Mouse (Mus musculus) small intestine, adult 2 months (tissue): Measurements from ENCODE around the gene Angptl6.

Experiments used
- CTCF ChIP-seq: fragments of 200-500 bp; IDR thresholded peaks from 2 replicates; pipeline ENCODE4 v1.5.1; 2012; ENCODE audit warnings: low read depth, mild to moderate bottlenecking, control low read depth, inconsistent platforms, low read length, moderate library complexity, mixed read lengths; ENCODE audit not compliant: insufficient replicate concordance, insufficient read length; ENCODE audit errors: extremely low read depth
- POLR2A ChIP-seq: fragments of 200-500 bp; IDR thresholded peaks from 2 replicates; pipeline ENCODE4 v1.6.1; 2012; ENCODE audit warnings: low read depth, mild to moderate bottlenecking, control low read depth, inconsistent platforms, low read length, moderate library complexity

DNA sequence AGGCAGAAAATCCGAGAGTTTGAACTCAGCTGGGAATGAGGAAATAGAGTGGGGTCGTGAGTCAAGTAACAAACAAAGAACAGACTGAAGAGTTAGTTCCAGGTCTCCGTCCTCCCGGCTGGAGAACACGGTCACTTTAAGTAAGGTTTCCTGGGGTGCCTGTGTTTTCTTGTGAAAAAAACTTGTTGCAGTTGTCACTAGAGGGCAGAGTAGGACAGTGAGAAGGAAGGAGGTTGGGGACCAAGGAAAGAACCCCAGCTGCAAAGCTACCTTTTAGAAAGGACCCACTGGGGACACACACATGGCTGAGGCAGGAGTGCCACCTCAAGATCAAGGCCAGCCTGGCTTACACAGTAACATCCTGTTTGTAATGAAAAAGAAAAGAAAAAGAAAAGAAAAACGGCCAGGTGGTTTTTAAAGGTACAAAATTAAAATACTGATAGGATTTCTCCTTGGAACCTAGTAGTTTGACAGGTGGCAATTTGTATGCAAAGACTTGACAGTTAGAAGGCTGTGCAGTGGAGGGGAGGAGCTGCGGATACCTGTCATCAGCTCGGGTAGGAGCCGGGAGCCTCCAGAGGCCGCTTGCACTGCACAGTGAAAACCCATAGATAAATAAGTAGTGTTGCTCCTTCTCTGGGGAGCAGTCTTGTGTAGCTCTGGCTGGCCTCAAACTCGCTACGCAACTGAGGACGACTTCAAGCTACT lies 22.1 kb upstream of the Angptl6 start:
- TF ChIP-seq CTCF = peak; percentile 43; the same call in 1 of the 2 replicates
- no peak for TF ChIP-seq POLR2A
